Mouse (Mus musculus): ENCODE data around the gene Ubxn1.

The Ubxn1 gene

GRCm38 (mm10) chr19:8898576-8898975 is 27.3 kb downstream of the Ubxn1 start:
- DNase-seq (ENCODE audit: low spot score in 2 of 2) = no peak

GRCm38 (mm10) chr19:8899079-8899478 is 27.8 kb downstream of the Ubxn1 start:
- no peak for DNase-seq (ENCODE audit: low spot score in 2 of 2)

GRCm38 (mm10) chr19:8903412-8903811 is 32.1 kb downstream of the Ubxn1 start:
- DNase-seq (ENCODE audit: low spot score in 2 of 2) = no peak

- DNase-seq (ENCODE audit: low spot score in 2 of 2) = no peak
Measured at GRCm38 (mm10) chr19:8908531-8908930, 37.2 kb downstream of the Ubxn1 start.

- no peak for DNase-seq (ENCODE audit: low spot score in 2 of 2)
Measured at GRCm38 (mm10) chr19:8911810-8912209, 40.5 kb downstream of the Ubxn1 start.

GRCm38 (mm10) chr19:8914212-8914611 is 42.9 kb downstream of the Ubxn1 start:
- no peak for DNase-seq (ENCODE audit: low spot score in 2 of 2)

GRCm38 (mm10) chr19:8919000-8919399 is 47.7 kb downstream of the Ubxn1 start:
- DNase-seq (ENCODE audit: low spot score in 2 of 2) = no peak

GRCm38 (mm10) chr19:8919684-8920072 is 48.4 kb downstream of the Ubxn1 start:
- no peak for DNase-seq (ENCODE audit: low spot score in 2 of 2)

GRCm38 (mm10) chr19:8920073-8920736 is 48.9 kb downstream of the Ubxn1 start, which contains the start of gene B3gat3:
Gene B3gat3 (plus strand): TSS chr19:8920374.
- peak; percentile 94 to 96 for DNase-seq (ENCODE audit: low spot score in 2 of 2)

- no peak for DNase-seq (ENCODE audit: low spot score in 2 of 2)
Measured at GRCm38 (mm10) chr19:8920836-8921291, 49.6 kb downstream of the Ubxn1 start.

GRCm38 (mm10) chr19:8921741-8922140 is 50.4 kb downstream of the Ubxn1 start:
- no peak for DNase-seq (ENCODE audit: low spot score in 2 of 2)

Data from urinary bladder, adult 18-20 months (tissue).